Mouse (Mus musculus): Measurements from ENCODE around the gene Npsr1. TPM values are rescaled to one million over a fixed set of nuclear protein-coding genes. Genes with fewer than 3 reads are reported as not detected.
A peak's percentile ranks its signal among the peaks of the same experiment; 100 is the strongest.

Npsr1 gene
- not detected in 2 replicates for polyA plus RNA-seq (2016; fragmentation: Nextera tagmentation; extraction: Ambion mirVana)

DNA sequence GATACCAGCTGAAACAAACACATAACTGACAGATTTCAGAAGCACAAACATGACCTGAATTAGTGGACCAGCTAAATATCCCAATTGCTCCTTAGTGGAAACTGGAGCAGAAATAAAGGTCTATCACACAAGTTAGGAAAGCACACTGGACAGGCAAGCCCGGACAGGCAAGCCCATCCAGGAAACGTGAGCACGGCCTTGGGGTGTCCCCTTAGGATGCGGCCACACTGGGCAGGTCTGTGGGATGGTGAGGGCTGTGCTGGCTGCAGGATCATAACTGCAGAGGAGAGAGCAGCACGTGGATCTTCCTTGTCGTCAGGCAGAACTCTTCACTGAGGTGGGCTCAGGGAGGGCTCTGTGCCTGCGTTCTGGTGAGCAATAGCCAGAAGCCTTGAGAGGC, at the start of gene Npsr1:
Gene Npsr1 (plus strand): TSS at position 301 of the 400 bp plus-strand sequence.
- Histone ChIP-seq H3K27me3 (ENCODE audit: insufficient read depth, poor library complexity, severe bottlenecking) (no peaks in the 10 kb centered on the region), H3K36me3 (no peaks in the 10 kb centered on the region)
- 79% methylated on average over 7 of the region's 7 CpGs for WGBS

DNA sequence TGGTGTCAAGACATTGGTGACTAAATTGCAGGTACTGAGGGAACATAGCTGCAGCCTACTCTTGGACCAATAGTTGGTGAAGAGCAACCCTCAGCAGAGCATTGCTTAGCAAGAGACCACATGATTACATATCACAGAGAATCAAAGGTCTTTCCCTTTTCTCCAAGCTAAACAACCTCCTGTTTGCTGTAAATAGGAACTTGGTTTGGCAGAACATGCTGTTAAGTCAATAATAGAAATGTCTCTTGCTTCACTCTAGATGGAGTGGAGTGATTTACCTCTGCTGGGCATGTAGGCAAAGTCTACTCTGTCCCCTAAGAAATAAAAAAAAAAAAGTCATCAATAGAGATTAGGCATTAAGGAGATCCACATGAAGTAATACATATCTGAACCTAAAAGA, 46.3 kb upstream of the Npsr1 start:
- Histone ChIP-seq H3K4me1 (replicated peaks) (no peaks in the 10 kb centered on the region), H3K27ac (no peak overlapping the region), H3K36me3 (no peaks in the 10 kb centered on the region), H3K9me3 (no peaks in the 10 kb centered on the region), H3K27me3 (ENCODE audit: insufficient read depth, poor library complexity, severe bottlenecking) (no peaks in the 10 kb centered on the region), H3K4me3 (no peak overlapping the region)
- no peak for DNase-seq (ENCODE audit: low spot score)

More for the DNA sequence above, at the start of gene Npsr1:
- Histone ChIP-seq H3K9me3 (no peaks in the 10 kb centered on the region), H3K4me1 (replicated peaks) (no peaks in the 10 kb centered on the region), H3K27ac (no peak within 1 kb of the TSS), H3K4me3 (no peak within 1 kb of the TSS)
- no peak for DNase-seq (ENCODE audit: low spot score)

GRCm38 (mm10) chr9:24063251-24063650, 34.5 kb upstream of the Npsr1 start:
- H3K9me3 ChIP-seq = no peaks in the 10 kb centered on the region
- DNase-seq (ENCODE audit: low spot score) = no peak
- no peaks in the 10 kb centered on the region for H3K27me3 ChIP-seq (ENCODE audit: insufficient read depth, poor library complexity, severe bottlenecking)
- H3K27ac ChIP-seq = no peak overlapping the region
- no peaks in the 10 kb centered on the region for H3K36me3 ChIP-seq
- no peaks in the 10 kb centered on the region for H3K4me1 ChIP-seq (replicated peaks)
- H3K4me3 ChIP-seq = no peak overlapping the region

DNA sequence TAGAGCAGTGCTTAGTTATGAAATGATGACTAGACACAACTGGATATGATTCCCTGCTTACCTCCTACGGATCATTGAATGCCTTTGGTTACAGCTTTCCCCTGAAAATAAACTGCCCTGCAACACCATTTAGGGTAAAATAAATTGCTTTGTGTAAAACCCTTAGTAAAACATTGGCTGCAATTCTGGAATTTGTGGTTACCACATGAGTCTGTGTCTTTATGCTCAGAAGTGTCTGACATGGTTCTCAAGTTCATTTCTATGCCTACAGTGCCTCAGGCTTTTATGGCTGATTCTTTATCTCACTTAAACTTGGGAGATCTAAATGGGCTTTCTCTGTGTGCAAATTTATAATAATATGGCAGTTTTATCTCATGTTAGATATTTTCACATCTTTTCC, 26.1 kb upstream of the Npsr1 start:
- no peaks in the 10 kb centered on the region for H3K4me1 ChIP-seq (replicated peaks)
- H3K4me3 ChIP-seq = no peak overlapping the region
- H3K36me3 ChIP-seq = no peaks in the 10 kb centered on the region
- no peaks in the 10 kb centered on the region for H3K9me3 ChIP-seq
- no peaks in the 10 kb centered on the region for H3K27me3 ChIP-seq (ENCODE audit: insufficient read depth, poor library complexity, severe bottlenecking)
- no peak for DNase-seq (ENCODE audit: low spot score)
- WGBS = 95% methylated on average over 1 of the region's 1 CpGs
- H3K27ac ChIP-seq = no peak overlapping the region

DNA sequence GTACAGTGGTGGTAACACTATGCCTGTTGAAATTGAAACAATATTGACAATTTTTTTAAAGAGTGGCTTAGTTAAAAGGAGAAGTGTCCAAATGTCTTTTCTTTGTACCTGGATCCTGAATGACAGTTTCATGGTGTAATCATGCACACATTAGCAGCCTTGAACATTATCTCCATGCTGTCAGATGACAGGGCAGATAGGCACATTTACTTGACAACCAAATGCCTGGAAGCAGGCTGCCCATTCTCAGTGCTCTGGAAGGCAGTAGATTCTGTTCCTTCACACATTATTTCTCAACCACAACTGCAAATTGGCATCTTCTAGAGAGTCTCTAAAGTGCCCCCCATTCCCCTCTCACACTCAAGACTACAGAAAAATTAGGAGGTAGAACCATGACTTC, 20.2 kb upstream of the Npsr1 start:
- no peaks in the 10 kb centered on the region for H3K36me3 ChIP-seq
- H3K4me1 ChIP-seq (replicated peaks) = no peaks in the 10 kb centered on the region
- H3K27ac ChIP-seq = no peak overlapping the region
- no peaks in the 10 kb centered on the region for H3K27me3 ChIP-seq (ENCODE audit: insufficient read depth, poor library complexity, severe bottlenecking)
- no peak overlapping the region for H3K4me3 ChIP-seq
- DNase-seq (ENCODE audit: low spot score) = no peak
- no peaks in the 10 kb centered on the region for H3K9me3 ChIP-seq

GRCm38 (mm10) chr9:24091875-24092274, 5.9 kb upstream of the Npsr1 start:
- no peaks in the 10 kb centered on the region for H3K36me3 ChIP-seq
- H3K27me3 ChIP-seq (ENCODE audit: insufficient read depth, poor library complexity, severe bottlenecking) = no peaks in the 10 kb centered on the region
- no peak overlapping the region for H3K27ac ChIP-seq
- no peak for DNase-seq (ENCODE audit: low spot score)
- no peak overlapping the region for H3K4me3 ChIP-seq
- H3K9me3 ChIP-seq = no peaks in the 10 kb centered on the region
- no peaks in the 10 kb centered on the region for H3K4me1 ChIP-seq (replicated peaks)

GRCm38 (mm10) chr9:24098526-24098925, 730 bp downstream of the Npsr1 start:
- H3K36me3 ChIP-seq = no peaks in the 10 kb centered on the region
- no peaks in the 10 kb centered on the region for H3K4me1 ChIP-seq (replicated peaks)
- DNase-seq (ENCODE audit: low spot score) = no peak
- no peaks in the 10 kb centered on the region for H3K9me3 ChIP-seq
- no peak overlapping the region for H3K27ac ChIP-seq
- no peak overlapping the region for H3K4me3 ChIP-seq
- 87% methylated on average over 2 of the region's 2 CpGs for WGBS
- H3K27me3 ChIP-seq (ENCODE audit: insufficient read depth, poor library complexity, severe bottlenecking) = no peaks in the 10 kb centered on the region

DNA sequence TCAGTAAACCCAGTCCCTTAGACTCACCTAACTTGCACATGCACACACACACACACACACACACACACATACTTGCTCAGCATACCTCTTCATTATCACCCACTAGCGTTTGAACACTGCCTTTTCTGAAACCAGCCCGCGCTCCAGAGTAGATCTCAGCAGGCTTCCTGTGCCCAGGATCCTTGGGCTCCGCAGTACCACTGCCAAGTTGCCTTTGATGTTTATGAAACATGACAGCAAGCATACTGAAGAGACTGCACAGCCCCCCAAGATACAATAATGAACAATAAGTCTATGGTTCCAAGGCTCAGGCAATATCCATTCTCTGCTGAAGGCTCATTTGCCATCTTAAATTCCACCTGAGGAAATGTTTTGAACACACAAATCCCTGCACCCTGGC, 1.8 kb downstream of the Npsr1 start:
- Histone ChIP-seq H3K27me3 (ENCODE audit: insufficient read depth, poor library complexity, severe bottlenecking) (no peaks in the 10 kb centered on the region), H3K9me3 (no peaks in the 10 kb centered on the region), H3K27ac (no peak overlapping the region), H3K4me3 (no peak overlapping the region), H3K4me1 (replicated peaks) (no peaks in the 10 kb centered on the region), H3K36me3 (no peaks in the 10 kb centered on the region)
- no peak for DNase-seq (ENCODE audit: low spot score)
- 81% methylated on average over 4 of the region's 4 CpGs for WGBS

DNA sequence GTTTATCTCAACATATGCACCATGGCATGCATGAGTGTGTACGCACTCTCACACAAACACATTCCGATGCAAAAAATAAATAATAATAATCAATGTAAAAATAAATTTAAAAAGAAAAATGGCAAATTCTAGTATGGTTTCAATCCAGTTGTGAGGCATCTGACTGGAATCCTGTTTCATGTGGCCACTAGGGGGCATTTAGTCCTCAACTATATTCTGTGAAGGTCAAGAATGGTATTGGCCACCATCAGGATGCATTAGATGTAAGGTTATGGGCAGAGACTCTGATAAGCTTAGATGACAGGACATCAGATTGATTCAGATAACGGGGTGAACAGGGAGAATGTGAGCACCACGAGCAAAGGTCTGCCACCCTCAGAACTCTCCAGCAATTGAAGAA, 21.6 kb downstream of the Npsr1 start:
- 55% methylated on average over 4 of the region's 4 CpGs for WGBS
- peak; percentile 36 for DNase-seq (ENCODE audit: low spot score)
- Histone ChIP-seq H3K9me3 (no peaks in the 10 kb centered on the region), H3K4me3 (no peak overlapping the region), H3K4me1 (replicated peaks) (no peaks in the 10 kb centered on the region), H3K36me3 (no peaks in the 10 kb centered on the region), H3K27ac (no peak overlapping the region), H3K27me3 (ENCODE audit: insufficient read depth, poor library complexity, severe bottlenecking) (no peaks in the 10 kb centered on the region)

DNA sequence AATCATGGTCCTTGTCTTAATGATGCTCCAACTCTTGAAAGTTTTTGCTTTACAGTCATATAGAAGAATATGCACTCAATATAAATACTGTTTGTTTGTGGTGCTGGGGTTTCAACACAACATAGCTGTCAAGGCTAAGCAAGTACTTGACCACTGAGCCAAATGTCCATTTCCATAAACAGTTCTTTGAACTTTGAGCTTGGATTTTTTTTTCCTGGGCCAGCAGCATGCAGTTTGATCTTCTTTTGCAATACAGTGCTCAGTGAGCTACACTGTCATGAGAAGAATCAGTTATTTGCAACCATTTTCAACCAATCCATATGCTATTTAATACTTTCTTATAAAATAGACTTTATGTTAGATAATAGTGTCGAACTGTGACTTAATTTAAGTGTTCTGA, 35.3 kb downstream of the Npsr1 start:
- Histone ChIP-seq H3K27ac (no peak overlapping the region), H3K27me3 (ENCODE audit: insufficient read depth, poor library complexity, severe bottlenecking) (no peaks in the 10 kb centered on the region), H3K4me3 (no peak overlapping the region), H3K4me1 (replicated peaks) (no peaks in the 10 kb centered on the region), H3K36me3 (no peaks in the 10 kb centered on the region), H3K9me3 (no peaks in the 10 kb centered on the region)
- WGBS = 92% methylated on average over 1 of the region's 1 CpGs
- DNase-seq (ENCODE audit: low spot score) = no peak

DNA sequence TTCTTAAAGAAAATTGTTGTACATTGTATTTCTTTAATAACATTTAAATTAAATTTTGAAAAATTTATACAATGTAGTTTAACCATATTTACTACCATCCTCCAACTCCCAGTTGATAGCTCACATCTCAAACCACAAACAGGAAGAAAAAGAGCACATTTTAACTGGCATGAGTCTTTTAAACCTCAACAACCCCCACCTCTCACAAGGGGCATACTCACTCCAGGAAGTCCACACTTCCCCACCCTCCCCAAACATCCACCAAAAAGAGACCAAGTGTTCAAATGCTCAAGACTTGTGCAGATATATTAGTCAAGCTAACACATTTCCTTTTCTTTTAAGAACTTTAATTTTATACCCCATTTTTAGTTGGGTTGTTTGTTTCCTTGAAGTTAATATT, 38.6 kb downstream of the Npsr1 start:
- no peak for DNase-seq (ENCODE audit: low spot score)
- H3K9me3 ChIP-seq = no peaks in the 10 kb centered on the region
- no peaks in the 10 kb centered on the region for H3K4me1 ChIP-seq (replicated peaks)
- no peak overlapping the region for H3K27ac ChIP-seq
- no peaks in the 10 kb centered on the region for H3K36me3 ChIP-seq
- no peak overlapping the region for H3K4me3 ChIP-seq
- H3K27me3 ChIP-seq (ENCODE audit: insufficient read depth, poor library complexity, severe bottlenecking) = no peaks in the 10 kb centered on the region

DNA sequence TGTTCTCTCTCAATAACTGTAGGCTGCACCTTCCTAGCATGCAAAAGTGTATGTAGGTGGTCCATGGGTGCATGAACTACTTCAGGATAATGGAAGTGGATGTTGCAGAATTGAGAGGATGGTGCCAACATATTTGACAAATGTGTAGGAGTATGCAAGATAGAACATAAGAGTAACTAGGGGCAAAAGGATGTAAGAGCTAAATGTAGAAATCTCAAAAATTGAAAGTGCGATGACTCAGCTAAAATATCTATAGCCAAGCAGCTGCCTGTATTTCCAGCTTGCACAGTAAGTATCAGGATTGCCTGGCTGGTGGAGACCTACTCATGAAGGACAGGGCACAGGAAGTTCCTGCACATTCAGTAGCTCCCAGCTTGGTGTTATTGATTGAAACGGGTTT, 46.5 kb downstream of the Npsr1 start:
- DNase-seq (ENCODE audit: low spot score) = no peak
- Histone ChIP-seq H3K27me3 (ENCODE audit: insufficient read depth, poor library complexity, severe bottlenecking) (no peaks in the 10 kb centered on the region), H3K4me1 (replicated peaks) (no peaks in the 10 kb centered on the region), H3K9me3 (no peaks in the 10 kb centered on the region), H3K27ac (no peak overlapping the region), H3K36me3 (no peaks in the 10 kb centered on the region), H3K4me3 (no peak overlapping the region)
- WGBS = 92% methylated on average over 2 of the region's 2 CpGs

DNA sequence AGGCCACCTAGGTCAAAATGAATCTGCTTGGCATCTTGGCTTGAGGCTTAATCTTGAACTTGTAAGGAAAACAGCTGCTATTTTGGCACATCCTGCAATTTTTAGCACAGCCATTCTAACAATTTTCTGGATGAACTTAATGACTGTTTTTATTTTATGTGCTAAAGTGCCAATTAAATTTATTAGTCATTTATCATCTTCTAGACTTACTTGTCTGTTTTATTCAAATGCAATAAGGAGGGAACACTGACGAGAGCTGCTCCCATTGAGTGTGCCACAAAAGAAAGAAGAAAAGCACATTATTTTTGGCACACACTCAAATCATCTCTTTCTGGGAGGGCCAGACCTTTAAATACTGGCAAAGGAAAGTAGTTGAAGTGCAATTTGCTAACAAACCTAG, 59.4 kb downstream of the Npsr1 start:
- Histone ChIP-seq H3K36me3 (no peaks in the 10 kb centered on the region), H3K4me3 (no peak overlapping the region), H3K9me3 (no peaks in the 10 kb centered on the region), H3K27ac (no peak overlapping the region), H3K27me3 (ENCODE audit: insufficient read depth, poor library complexity, severe bottlenecking) (no peaks in the 10 kb centered on the region), H3K4me1 (replicated peaks) (peaks cover 8% of the 10 kb centered on the region)
- WGBS = 61% methylated on average over 1 of the region's 1 CpGs
- no peak for DNase-seq (ENCODE audit: low spot score)

DNA sequence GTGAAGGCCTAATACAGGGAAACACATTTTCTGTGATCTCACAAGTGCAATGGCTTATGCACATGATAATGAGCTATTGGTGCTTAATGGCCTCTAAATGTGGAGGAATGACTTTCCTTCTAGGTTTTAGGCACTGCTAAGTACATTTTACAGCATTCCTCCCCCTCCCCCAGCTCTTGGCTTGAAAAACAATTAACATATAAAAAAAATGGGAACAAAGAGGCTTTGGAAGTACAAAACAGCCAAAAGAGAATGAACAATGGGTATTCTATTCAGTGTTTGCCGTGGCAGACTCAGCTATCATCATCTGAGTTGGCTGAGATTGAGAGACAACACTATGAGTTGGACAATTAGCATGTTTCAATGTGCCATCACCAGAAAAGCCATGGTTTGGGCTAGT, 62.6 kb downstream of the Npsr1 start:
- Histone ChIP-seq H3K27ac (no peak overlapping the region), H3K4me3 (no peak overlapping the region), H3K27me3 (ENCODE audit: insufficient read depth, poor library complexity, severe bottlenecking) (no peaks in the 10 kb centered on the region), H3K9me3 (no peaks in the 10 kb centered on the region), H3K36me3 (no peaks in the 10 kb centered on the region), H3K4me1 (replicated peaks) (peaks cover 8% of the 10 kb centered on the region)
- no peak for DNase-seq (ENCODE audit: low spot score)
- 27% methylated on average over 1 of the region's 1 CpGs for WGBS
